Mouse (Mus musculus) forebrain, postnatal 0 days (tissue): ENCODE data around the gene Snx14. TPM values are rescaled to one million over a fixed set of nuclear protein-coding genes. Genes with fewer than 3 reads are reported as not detected.

Experiments used
- ATAC-seq: fragments of 200-750 bp; cut with Nextera tagmentation; 2 replicates; pipeline ENCODE4 v1.8.0; 2017; ENCODE audit warnings: mild to moderate bottlenecking, moderate library complexity
- DNase-seq: peaks from one replicate; pipeline ENCODE4 v3.0.0-alpha.2; 2015
- H3K27ac ChIP-seq: fragments of 300-500 bp; sonication (generic); 2 replicates; pipeline ENCODE4 v1.5.1; 2014; ENCODE audit warnings: low read depth, mild to moderate bottlenecking, antibody characterized with exemption, low read length, moderate library complexity, mixed read lengths
- H3K27me3 ChIP-seq: fragments of 300-500 bp; sonication (generic); 2 replicates; pipeline ENCODE4 v1.6.1; 2014; ENCODE audit warnings: mild to moderate bottlenecking, low read length, mixed read lengths; ENCODE audit not compliant: insufficient read depth
- H3K36me3 ChIP-seq: fragments of 300-500 bp; sonication (generic); 2 replicates; pipeline ENCODE4 v1.6.1; 2014; ENCODE audit warnings: mild to moderate bottlenecking, moderate library complexity; ENCODE audit not compliant: insufficient read depth
- H3K4me1 ChIP-seq: fragments of 300-500 bp; sonication (generic); 2 replicates; pipeline ENCODE4 v1.6.1; 2014; ENCODE audit warnings: antibody characterized with exemption; ENCODE audit not compliant: insufficient read depth
- H3K4me2 ChIP-seq: fragments of 300-500 bp; sonication (generic); 2 replicates; pipeline ENCODE4 v1.6.1; 2014; ENCODE audit warnings: low read depth, mild to moderate bottlenecking, moderate library complexity
- H3K4me3 ChIP-seq: fragments of 300-500 bp; sonication (generic); 2 replicates; pipeline ENCODE4 v1.5.1; 2014; ENCODE audit warnings: low read depth, low read length, mixed read lengths
- H3K9ac ChIP-seq: fragments of 300-500 bp; sonication (generic); 2 replicates; pipeline ENCODE4 v1.6.1; 2014; ENCODE audit warnings: mild to moderate bottlenecking
- H3K9me3 ChIP-seq: fragments of 300-500 bp; sonication (generic); 2 replicates; pipeline ENCODE4 v1.6.1; 2016; ENCODE audit warnings: low read length
- CTCF ChIP-seq: sonication (generic); IDR thresholded peaks from 2 replicates; pipeline ENCODE4 v1.5.1; 2016; ENCODE audit warnings: antibody characterized with exemption, control low read depth, low read depth
- WGBS: fragments of 180-500 bp; shearing (Covaris S2); extraction: QIAGEN DNeasy Blood & Tissue Kit; methylation state at CpG from one replicate; pipeline ENCODE4 v1.1.7; 2014; 5-methylcytosine and 5-hydroxymethylcytosine counted together
- polyA plus RNA-seq: library from polyadenylated mRNA; unstranded; fragments of >200 nt; fragmentation: Nextera tagmentation; extraction: Ambion mirVana; gene quantifications from 2 replicates; pipeline ENCODE4 v1.2.1, GENCODE M21; 2015
- total RNA-seq: library from RNA; depleted of rRNA; stranded (reverse); fragments of >200 nt; gene quantifications from 2 replicates; pipeline ENCODE4 v1.2.3, GENCODE M21; 2014

The Snx14 gene
- total and polyA plus RNA-seq, 2 experiments from 2014 or later = 25.3 to 30.2 TPM

- DNase-seq = peak; percentile 9
Observed at GRCm38 (mm10) chr9:88369666-88370065, 69.1 kb downstream of the Snx14 start.

DNA sequence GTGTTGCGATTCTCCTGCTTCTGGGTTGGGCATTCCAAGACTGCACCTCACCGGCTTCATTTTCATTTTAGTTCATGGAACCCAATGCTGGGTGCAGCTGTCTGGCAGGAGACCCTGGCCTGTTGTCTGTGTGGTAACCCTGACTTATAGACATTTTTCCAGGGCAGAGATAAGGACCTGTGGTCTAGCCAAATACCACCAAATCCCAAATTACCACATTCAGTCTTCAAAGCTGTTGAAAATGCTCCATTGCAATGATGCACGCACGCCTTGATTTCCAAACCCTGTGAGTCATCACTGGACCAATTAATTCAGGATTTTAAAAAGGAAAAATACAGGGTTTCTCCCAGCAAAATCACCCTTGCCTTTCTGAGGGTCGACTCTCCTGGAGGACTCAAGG, 70.3 kb downstream of the Snx14 start:
- H3K36me3 ChIP-seq = no peaks in the 10 kb centered on the region; the same call in 1 of the 2 replicates
- H3K4me1 ChIP-seq = no peaks in the 10 kb centered on the region
- WGBS = 89% methylated on average over 5 of the region's 5 CpGs
- ATAC-seq = no peak
- H3K27me3 ChIP-seq = no peaks in the 10 kb centered on the region
- no peak overlapping the region for H3K4me3 ChIP-seq
- H3K9me3 ChIP-seq = no peaks in the 10 kb centered on the region
- TF ChIP-seq CTCF = no peak
- no peak overlapping the region for H3K4me2 ChIP-seq
- H3K9ac ChIP-seq = no peak overlapping the region
- H3K27ac ChIP-seq = no peak overlapping the region
- no peak for DNase-seq

More at GRCm38 (mm10) chr9:88369666-88370065, 69.1 kb downstream of the Snx14 start:
- WGBS = 83% methylated on average over 2 of the region's 2 CpGs
- Histone ChIP-seq H3K9me3 (no peaks in the 10 kb centered on the region), H3K4me1 (no peaks in the 10 kb centered on the region), H3K4me2 (no peak overlapping the region), H3K36me3 (peaks cover 4% of the 10 kb centered on the region), H3K9ac (no peak overlapping the region), H3K27ac (no peak overlapping the region), H3K27me3 (no peaks in the 10 kb centered on the region), H3K4me3 (no peak overlapping the region)
- ATAC-seq = no peak
- no peak for TF ChIP-seq CTCF

- no peak for TF ChIP-seq CTCF
- Histone ChIP-seq H3K4me2 (no peak overlapping the region), H3K9ac (no peak overlapping the region), H3K27me3 (no peaks in the 10 kb centered on the region), H3K36me3 (no peaks in the 10 kb centered on the region; the same call in 1 of the 2 replicates), H3K9me3 (no peaks in the 10 kb centered on the region), H3K27ac (no peak overlapping the region), H3K4me3 (no peak overlapping the region), H3K4me1 (no peaks in the 10 kb centered on the region)
- WGBS = 30% methylated on average over 1 of the region's 1 CpGs
- ATAC-seq (no peak), DNase-seq (no peak)
Observed at GRCm38 (mm10) chr9:88367751-88368150, 71.0 kb downstream of the Snx14 start.

- no peak for DNase-seq
Observed at GRCm38 (mm10) chr9:88367322-88367721, 71.4 kb downstream of the Snx14 start.

GRCm38 (mm10) chr9:88366819-88367218, 71.9 kb downstream of the Snx14 start:
- no peaks in the 10 kb centered on the region for H3K9me3 ChIP-seq
- H3K9ac ChIP-seq = no peak overlapping the region
- H3K4me1 ChIP-seq = no peaks in the 10 kb centered on the region; the same call in 1 of the 2 replicates
- DNase-seq (no peak), ATAC-seq (no peak)
- WGBS = 92% methylated on average over 4 of the region's 4 CpGs
- TF ChIP-seq CTCF = no peak
- H3K27ac ChIP-seq = no peak overlapping the region
- H3K27me3 ChIP-seq = no peaks in the 10 kb centered on the region
- H3K4me2 ChIP-seq = no peak overlapping the region
- H3K36me3 ChIP-seq = no peaks in the 10 kb centered on the region; the same call in 1 of the 2 replicates
- no peak overlapping the region for H3K4me3 ChIP-seq

More at GRCm38 (mm10) chr9:88367322-88367721, 71.4 kb downstream of the Snx14 start:
- Histone ChIP-seq H3K9me3 (no peaks in the 10 kb centered on the region), H3K27ac (no peak overlapping the region), H3K9ac (no peak overlapping the region), H3K4me3 (no peak overlapping the region), H3K4me2 (no peak overlapping the region), H3K27me3 (no peaks in the 10 kb centered on the region), H3K36me3 (no peaks in the 10 kb centered on the region; the same call in 1 of the 2 replicates), H3K4me1 (no peaks in the 10 kb centered on the region; the same call in 1 of the 2 replicates)
- ATAC-seq = no peak
- no peak for TF ChIP-seq CTCF
- 89% methylated on average over 5 of the region's 5 CpGs for WGBS

- 80% methylated on average over 4 of the region's 4 CpGs for WGBS
- H3K9ac ChIP-seq = no peak overlapping the region
- H3K4me1 ChIP-seq = no peaks in the 10 kb centered on the region; the same call in 1 of the 2 replicates
- no peak for DNase-seq
- no peak overlapping the region for H3K4me2 ChIP-seq
- no peak for ATAC-seq
- no peaks in the 10 kb centered on the region; the same call in 1 of the 2 replicates for H3K36me3 ChIP-seq
- no peaks in the 10 kb centered on the region for H3K9me3 ChIP-seq
- H3K4me3 ChIP-seq = no peak overlapping the region
- no peaks in the 10 kb centered on the region for H3K27me3 ChIP-seq
- TF ChIP-seq CTCF = 0 out of 2 replicates have a peak, but pooled peaks have one; percentile 18
- no peak overlapping the region for H3K27ac ChIP-seq
Observed at GRCm38 (mm10) chr9:88366308-88366707, 72.5 kb downstream of the Snx14 start.

- Histone ChIP-seq H3K27ac (no peak overlapping the region), H3K4me1 (no peaks in the 10 kb centered on the region; the same call in 1 of the 2 replicates), H3K27me3 (no peaks in the 10 kb centered on the region), H3K9ac (no peak overlapping the region), H3K4me2 (no peak overlapping the region), H3K9me3 (no peaks in the 10 kb centered on the region), H3K4me3 (no peak overlapping the region), H3K36me3 (no peaks in the 10 kb centered on the region)
- no peak for TF ChIP-seq CTCF
- no peak for DNase-seq
- 78% methylated on average over 3 of the region's 3 CpGs for WGBS
- no peak for ATAC-seq
Observed at GRCm38 (mm10) chr9:88363102-88363501, 75.7 kb downstream of the Snx14 start.
